Mouse (Mus musculus): ENCODE data around the gene Sp100. TPM values are rescaled to one million over a fixed set of nuclear protein-coding genes. Genes with fewer than 3 reads are reported as not detected.

The Sp100 gene
- polyA plus RNA-seq, 1 experiment from 2014 or later = 1.8 TPM

GRCm38 (mm10) chr1:85687346-85687745 is 37.6 kb downstream of the Sp100 start:
- Histone ChIP-seq H3K27me3 (replicated peaks; ENCODE audit: control insufficient read depth, insufficient read depth, low read length) (no peaks in the 10 kb centered on the region), H3K4me2 (ENCODE audit: low read length) (no peak overlapping the region), H3K9me3 (ENCODE audit: control insufficient read depth, low read length) (no peaks in the 10 kb centered on the region), H3K36me3 (ENCODE audit: control insufficient read depth, insufficient read depth, low read length) (no peaks in the 10 kb centered on the region), H3K4me3 (ENCODE audit: low read depth, low read length) (no peak overlapping the region), H3K27ac (ENCODE audit: low read depth) (no peak overlapping the region), H3K9ac (ENCODE audit: low read length) (no peak overlapping the region), H3K4me1 (replicated peaks; ENCODE audit: control insufficient read depth, insufficient read depth, low read length) (no peaks in the 10 kb centered on the region)
- DNase-seq (ENCODE audit: low spot score) (no peak), ATAC-seq (replicated peaks; ENCODE audit: low FRiP score, low TSS enrichment, low read depth) (no peak)
- 65% methylated on average over 5 of the region's 5 CpGs for WGBS

GRCm38 (mm10) chr1:85690544-85690943 is 40.8 kb downstream of the Sp100 start:
- H3K9ac ChIP-seq (ENCODE audit: low read length) = no peak overlapping the region
- ATAC-seq (replicated peaks; ENCODE audit: low FRiP score, low TSS enrichment, low read depth) (no peak), DNase-seq (ENCODE audit: low spot score) (no peak)
- no peaks in the 10 kb centered on the region for H3K4me1 ChIP-seq (replicated peaks; ENCODE audit: control insufficient read depth, insufficient read depth, low read length)
- no peak overlapping the region for H3K4me3 ChIP-seq (ENCODE audit: low read depth, low read length)
- 78% methylated on average over 3 of the region's 3 CpGs for WGBS
- no peak overlapping the region for H3K4me2 ChIP-seq (ENCODE audit: low read length)
- H3K27me3 ChIP-seq (replicated peaks; ENCODE audit: control insufficient read depth, insufficient read depth, low read length) = no peaks in the 10 kb centered on the region
- no peak overlapping the region for H3K27ac ChIP-seq (ENCODE audit: low read depth)
- H3K36me3 ChIP-seq (ENCODE audit: control insufficient read depth, insufficient read depth, low read length) = no peaks in the 10 kb centered on the region
- no peaks in the 10 kb centered on the region for H3K9me3 ChIP-seq (ENCODE audit: control insufficient read depth, low read length)

GRCm38 (mm10) chr1:85692281-85692680 is 42.5 kb downstream of the Sp100 start:
- Histone ChIP-seq H3K27ac (ENCODE audit: low read depth) (no peak overlapping the region), H3K27me3 (replicated peaks; ENCODE audit: control insufficient read depth, insufficient read depth, low read length) (no peaks in the 10 kb centered on the region), H3K36me3 (ENCODE audit: control insufficient read depth, insufficient read depth, low read length) (no peaks in the 10 kb centered on the region), H3K9ac (ENCODE audit: low read length) (no peak overlapping the region), H3K9me3 (ENCODE audit: control insufficient read depth, low read length) (no peaks in the 10 kb centered on the region), H3K4me1 (replicated peaks; ENCODE audit: control insufficient read depth, insufficient read depth, low read length) (no peaks in the 10 kb centered on the region), H3K4me3 (ENCODE audit: low read depth, low read length) (no peak overlapping the region), H3K4me2 (ENCODE audit: low read length) (no peak overlapping the region)
- WGBS = 68% methylated on average over 1 of the region's 1 CpGs
- DNase-seq (ENCODE audit: low spot score) (no peak), ATAC-seq (replicated peaks; ENCODE audit: low FRiP score, low TSS enrichment, low read depth) (no peak)

GRCm38 (mm10) chr1:85693280-85693679 is 43.5 kb downstream of the Sp100 start:
- Histone ChIP-seq H3K36me3 (ENCODE audit: control insufficient read depth, insufficient read depth, low read length) (no peaks in the 10 kb centered on the region), H3K4me3 (ENCODE audit: low read depth, low read length) (no peak overlapping the region), H3K27ac (ENCODE audit: low read depth) (no peak overlapping the region), H3K9me3 (ENCODE audit: control insufficient read depth, low read length) (no peaks in the 10 kb centered on the region), H3K4me2 (ENCODE audit: low read length) (no peak overlapping the region), H3K9ac (ENCODE audit: low read length) (no peak overlapping the region), H3K27me3 (replicated peaks; ENCODE audit: control insufficient read depth, insufficient read depth, low read length) (no peaks in the 10 kb centered on the region), H3K4me1 (replicated peaks; ENCODE audit: control insufficient read depth, insufficient read depth, low read length) (no peaks in the 10 kb centered on the region)
- 71% methylated on average over 3 of the region's 3 CpGs for WGBS
- ATAC-seq (replicated peaks; ENCODE audit: low FRiP score, low TSS enrichment, low read depth) = no peak
- DNase-seq (ENCODE audit: low spot score) = no peak

GRCm38 (mm10) chr1:85695646-85696045 is 45.9 kb downstream of the Sp100 start:
- Histone ChIP-seq H3K27me3 (replicated peaks; ENCODE audit: control insufficient read depth, insufficient read depth, low read length) (no peaks in the 10 kb centered on the region), H3K36me3 (ENCODE audit: control insufficient read depth, insufficient read depth, low read length) (no peaks in the 10 kb centered on the region), H3K9ac (ENCODE audit: low read length) (no peak overlapping the region), H3K9me3 (ENCODE audit: control insufficient read depth, low read length) (no peaks in the 10 kb centered on the region), H3K4me2 (ENCODE audit: low read length) (no peak overlapping the region), H3K4me1 (replicated peaks; ENCODE audit: control insufficient read depth, insufficient read depth, low read length) (no peaks in the 10 kb centered on the region), H3K27ac (ENCODE audit: low read depth) (no peak overlapping the region), H3K4me3 (ENCODE audit: low read depth, low read length) (no peak overlapping the region)
- DNase-seq (ENCODE audit: low spot score) = no peak
- ATAC-seq (replicated peaks; ENCODE audit: low FRiP score, low TSS enrichment, low read depth) = no peak
- WGBS = 60% methylated on average over 3 of the region's 3 CpGs

- DNase-seq (ENCODE audit: low spot score) (no peak), ATAC-seq (replicated peaks; ENCODE audit: low FRiP score, low TSS enrichment, low read depth) (no peak)
- Histone ChIP-seq H3K9me3 (ENCODE audit: control insufficient read depth, low read length) (no peaks in the 10 kb centered on the region), H3K36me3 (ENCODE audit: control insufficient read depth, insufficient read depth, low read length) (no peaks in the 10 kb centered on the region), H3K4me2 (ENCODE audit: low read length) (no peak overlapping the region), H3K27me3 (replicated peaks; ENCODE audit: control insufficient read depth, insufficient read depth, low read length) (no peaks in the 10 kb centered on the region), H3K4me1 (replicated peaks; ENCODE audit: control insufficient read depth, insufficient read depth, low read length) (no peaks in the 10 kb centered on the region), H3K4me3 (ENCODE audit: low read depth, low read length) (no peak overlapping the region), H3K27ac (ENCODE audit: low read depth) (no peak overlapping the region), H3K9ac (ENCODE audit: low read length) (no peak overlapping the region)
- WGBS = 85% methylated on average over 4 of the region's 4 CpGs
Measured at GRCm38 (mm10) chr1:85697721-85698493, 48.1 kb downstream of the Sp100 start.

- H3K27me3 ChIP-seq (replicated peaks; ENCODE audit: control insufficient read depth, insufficient read depth, low read length) = no peaks in the 10 kb centered on the region
- H3K36me3 ChIP-seq (ENCODE audit: control insufficient read depth, insufficient read depth, low read length) = no peaks in the 10 kb centered on the region
- H3K27ac ChIP-seq (ENCODE audit: low read depth) = no peak overlapping the region
- no peak overlapping the region for H3K9ac ChIP-seq (ENCODE audit: low read length)
- ATAC-seq (replicated peaks; ENCODE audit: low FRiP score, low TSS enrichment, low read depth) (no peak), DNase-seq (ENCODE audit: low spot score) (no peak)
- H3K4me2 ChIP-seq (ENCODE audit: low read length) = no peak overlapping the region
- no peak overlapping the region for H3K4me3 ChIP-seq (ENCODE audit: low read depth, low read length)
- H3K9me3 ChIP-seq (ENCODE audit: control insufficient read depth, low read length) = no peaks in the 10 kb centered on the region
- 76% methylated on average over 4 of the region's 4 CpGs for WGBS
- no peaks in the 10 kb centered on the region for H3K4me1 ChIP-seq (replicated peaks; ENCODE audit: control insufficient read depth, insufficient read depth, low read length)
Measured at GRCm38 (mm10) chr1:85702531-85702930, 52.7 kb downstream of the Sp100 start.

- 22% methylated on average over 22 of the region's 22 CpGs for WGBS
- DNase-seq (ENCODE audit: low spot score) (peak; percentile 84), ATAC-seq (replicated peaks; ENCODE audit: low FRiP score, low TSS enrichment, low read depth) (peak; percentile 97)
- Histone ChIP-seq H3K9ac (ENCODE audit: low read length) (peak overlapping the region; percentile 27; the same call in 1 of the 2 replicates), H3K4me2 (ENCODE audit: low read length) (peak overlapping the region; percentile 58), H3K9me3 (ENCODE audit: control insufficient read depth, low read length) (no peaks in the 10 kb centered on the region), H3K27ac (ENCODE audit: low read depth) (peak overlapping the region; percentile 61), H3K4me1 (replicated peaks; ENCODE audit: control insufficient read depth, insufficient read depth, low read length) (no peaks in the 10 kb centered on the region), H3K27me3 (replicated peaks; ENCODE audit: control insufficient read depth, insufficient read depth, low read length) (no peaks in the 10 kb centered on the region), H3K36me3 (ENCODE audit: control insufficient read depth, insufficient read depth, low read length) (no peaks in the 10 kb centered on the region), H3K4me3 (ENCODE audit: low read depth, low read length) (peak overlapping the region; percentile 36)
Measured at GRCm38 (mm10) chr1:85703245-85704186, 53.7 kb downstream of the Sp100 start.

Data from intestine, embryonic 14.5 days (tissue).